Mouse (Mus musculus): ENCODE measurements around the gene Ccdc28a. TPM values are rescaled to one million over a fixed set of nuclear protein-coding genes. Genes with fewer than 3 reads are reported as not detected.
A peak's percentile ranks its signal among the peaks of the same experiment; 100 is the strongest.

Gene Ccdc28a
- total and polyA plus RNA-seq, 2 experiments = 20.9 to 21.7 TPM

DNA sequence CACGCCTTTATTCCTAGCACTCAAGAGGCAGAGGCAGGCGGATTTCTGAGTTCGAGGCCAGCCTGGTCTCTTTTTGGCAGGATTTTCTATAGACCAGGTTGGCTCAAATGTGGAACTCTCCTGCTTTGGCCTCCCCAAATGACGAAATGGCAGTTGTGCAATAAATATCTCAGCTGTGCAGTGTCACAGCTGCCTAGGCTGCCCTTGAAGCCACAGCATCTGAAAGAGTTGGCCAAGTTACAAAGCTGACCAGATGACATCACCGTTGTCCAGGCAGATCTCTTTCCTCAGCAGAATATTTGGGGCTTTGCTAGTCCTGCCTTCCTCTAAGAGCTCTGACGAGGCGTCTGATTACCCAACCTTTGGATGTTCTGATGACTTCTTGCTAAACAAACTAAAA lies 2.4 kb upstream of the Ccdc28a start:
- DNase-seq (ENCODE audit: extremely low read depth, low read depth, low spot score) = peak; percentile 68
- TF ChIP-seq POLR2A (IDR thresholded peaks at IDR 0.05; ENCODE audit: extremely low read depth, insufficient read depth, low read length) (no peak), CTCF (IDR thresholded peaks at IDR 0.05; ENCODE audit: low read depth, low read length) (no peak)
- Histone ChIP-seq H3K4me1 (ENCODE audit: control insufficient read depth, insufficient read depth, low read length) (peaks cover 3% of the 10 kb centered on the region; the same call in 1 of the 2 replicates), H3K27ac (replicated peaks; ENCODE audit: insufficient read depth, low read depth, low read length) (no peak overlapping the region), H3K79me2 (ENCODE audit: control insufficient read depth, insufficient read depth, low read length) (no peaks in the 10 kb centered on the region), H3K9ac (ENCODE audit: low read depth, low read length) (no peak overlapping the region), H3K36me3 (ENCODE audit: control insufficient read depth, insufficient read depth, low read length) (no peaks in the 10 kb centered on the region), H3K27me3 (ENCODE audit: control insufficient read depth, insufficient read depth, low read length) (no peaks in the 10 kb centered on the region), H3K4me3 (ENCODE audit: insufficient read depth, low read depth, low read length) (no peak overlapping the region)
- 48% methylated on average over 7 of the region's 7 CpGs for WGBS

DNA sequence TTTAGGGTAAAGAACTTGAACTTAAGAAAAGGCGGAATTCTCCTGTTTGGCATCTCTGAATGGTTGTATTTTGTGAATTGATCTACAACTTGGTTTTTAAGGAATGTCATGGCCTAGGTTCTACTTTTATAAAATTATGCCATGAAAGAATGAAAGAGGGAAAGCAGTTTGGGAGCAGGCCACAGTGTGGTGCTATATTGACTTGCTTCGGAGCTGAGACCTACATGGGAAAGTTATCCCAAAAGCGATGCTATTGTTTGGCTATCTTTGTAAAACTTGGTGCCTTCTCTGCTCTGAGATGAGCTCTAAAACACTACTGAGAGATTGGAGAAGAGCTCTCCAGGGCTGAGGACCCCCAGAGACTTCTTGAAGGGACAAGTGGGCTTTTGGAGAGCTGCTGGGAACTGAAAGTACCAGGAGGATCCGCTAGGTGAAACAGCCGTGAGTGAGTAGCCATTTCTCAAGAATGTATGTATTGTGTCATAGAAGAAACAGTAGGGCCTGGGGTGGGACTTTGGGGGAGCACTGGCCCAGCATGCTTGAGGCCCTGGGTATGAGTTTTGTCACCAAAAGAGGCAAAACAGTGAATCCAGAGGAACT lies 1.6 kb upstream of the Ccdc28a start:
- DNase-seq (ENCODE audit: extremely low read depth, low read depth, low spot score) = no peak
- H3K36me3 ChIP-seq (ENCODE audit: control insufficient read depth, insufficient read depth, low read length) = no peaks in the 10 kb centered on the region
- no peaks in the 10 kb centered on the region for H3K27me3 ChIP-seq (ENCODE audit: control insufficient read depth, insufficient read depth, low read length)
- H3K4me3 ChIP-seq (ENCODE audit: insufficient read depth, low read depth, low read length) = no peak overlapping the region
- H3K27ac ChIP-seq (replicated peaks; ENCODE audit: insufficient read depth, low read depth, low read length) = no peak overlapping the region
- no peak overlapping the region for H3K9ac ChIP-seq (ENCODE audit: low read depth, low read length)
- 79% methylated on average over 5 of the region's 5 CpGs for WGBS
- TF ChIP-seq POLR2A (IDR thresholded peaks at IDR 0.05; ENCODE audit: extremely low read depth, insufficient read depth, low read length) (no peak), CTCF (IDR thresholded peaks at IDR 0.05; ENCODE audit: low read depth, low read length) (no peak)
- H3K4me1 ChIP-seq (ENCODE audit: control insufficient read depth, insufficient read depth, low read length) = peaks cover 3% of the 10 kb centered on the region; the same call in 1 of the 2 replicates
- H3K79me2 ChIP-seq (ENCODE audit: control insufficient read depth, insufficient read depth, low read length) = no peaks in the 10 kb centered on the region

DNA sequence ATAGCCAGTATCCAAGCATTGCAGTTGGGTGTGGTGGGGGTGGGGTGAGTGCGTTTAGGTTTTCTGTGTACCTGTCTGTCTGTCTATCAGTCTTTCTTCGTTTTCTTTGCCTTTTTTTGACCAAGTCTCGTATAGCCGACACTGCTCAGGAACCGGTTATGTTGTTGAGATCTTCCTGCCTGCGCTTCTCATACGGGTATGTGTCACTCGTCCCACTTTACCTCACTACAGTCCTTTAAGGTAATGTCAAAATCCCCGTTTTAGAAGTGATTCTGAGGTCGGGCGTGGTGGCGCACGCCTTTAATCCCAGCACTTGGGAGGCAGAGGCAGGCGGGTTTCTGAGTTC lies 577 bp upstream of the Ccdc28a start:
- H3K4me3 ChIP-seq (ENCODE audit: insufficient read depth, low read depth, low read length) = peak overlapping the region; percentile 84; the same call in 1 of the 2 replicates
- WGBS = 16% methylated on average over 14 of the region's 14 CpGs
- no peak for DNase-seq (ENCODE audit: extremely low read depth, low read depth, low spot score)
- H3K27ac ChIP-seq (replicated peaks; ENCODE audit: insufficient read depth, low read depth, low read length) = no peak overlapping the region
- H3K36me3 ChIP-seq (ENCODE audit: control insufficient read depth, insufficient read depth, low read length) = no peaks in the 10 kb centered on the region
- H3K9ac ChIP-seq (ENCODE audit: low read depth, low read length) = no peak overlapping the region
- H3K27me3 ChIP-seq (ENCODE audit: control insufficient read depth, insufficient read depth, low read length) = no peaks in the 10 kb centered on the region
- peaks cover 3% of the 10 kb centered on the region; the same call in 1 of the 2 replicates for H3K4me1 ChIP-seq (ENCODE audit: control insufficient read depth, insufficient read depth, low read length)
- no peaks in the 10 kb centered on the region for H3K79me2 ChIP-seq (ENCODE audit: control insufficient read depth, insufficient read depth, low read length)
- TF ChIP-seq CTCF (IDR thresholded peaks at IDR 0.05; ENCODE audit: low read depth, low read length) = no peak
- TF ChIP-seq POLR2A (IDR thresholded peaks at IDR 0.05; ENCODE audit: extremely low read depth, insufficient read depth, low read length) = no peak

DNA sequence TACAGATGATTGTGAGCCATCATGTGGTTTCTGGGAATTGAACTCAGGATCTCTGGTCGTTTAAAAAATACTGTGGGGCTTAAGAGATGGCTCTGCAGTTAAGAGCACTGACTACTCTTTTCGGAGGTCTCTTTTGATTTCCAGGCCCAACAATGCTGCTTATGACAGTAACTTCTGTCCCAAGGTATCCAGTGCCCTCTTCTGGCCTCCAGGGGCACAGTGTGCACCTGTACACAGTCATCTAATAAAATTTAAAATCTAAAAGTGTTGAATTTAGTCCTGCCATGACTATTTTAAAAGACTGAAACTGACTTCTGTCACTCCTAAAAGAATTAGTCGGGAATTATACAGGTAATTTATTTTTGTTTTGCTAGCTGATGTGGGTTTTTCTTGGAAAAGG lies 907 bp downstream of the Ccdc28a start:
- peaks cover 3% of the 10 kb centered on the region; the same call in 1 of the 2 replicates for H3K4me1 ChIP-seq (ENCODE audit: control insufficient read depth, insufficient read depth, low read length)
- H3K27ac ChIP-seq (replicated peaks; ENCODE audit: insufficient read depth, low read depth, low read length) = no peak overlapping the region
- no peaks in the 10 kb centered on the region for H3K36me3 ChIP-seq (ENCODE audit: control insufficient read depth, insufficient read depth, low read length)
- no peaks in the 10 kb centered on the region for H3K79me2 ChIP-seq (ENCODE audit: control insufficient read depth, insufficient read depth, low read length)
- DNase-seq (ENCODE audit: extremely low read depth, low read depth, low spot score) = no peak
- TF ChIP-seq POLR2A (IDR thresholded peaks at IDR 0.05; ENCODE audit: extremely low read depth, insufficient read depth, low read length) = no peak
- TF ChIP-seq CTCF (IDR thresholded peaks at IDR 0.05; ENCODE audit: low read depth, low read length) = no peak
- WGBS = 54% methylated on average over 3 of the region's 3 CpGs
- no peak overlapping the region for H3K4me3 ChIP-seq (ENCODE audit: insufficient read depth, low read depth, low read length)
- no peaks in the 10 kb centered on the region for H3K27me3 ChIP-seq (ENCODE audit: control insufficient read depth, insufficient read depth, low read length)
- no peak overlapping the region for H3K9ac ChIP-seq (ENCODE audit: low read depth, low read length)

GRCm38 (mm10) chr10:18224386-18224785 lies 10.4 kb downstream of the Ccdc28a start:
- no peaks in the 10 kb centered on the region for H3K79me2 ChIP-seq (ENCODE audit: control insufficient read depth, insufficient read depth, low read length)
- no peak overlapping the region for H3K9ac ChIP-seq (ENCODE audit: low read depth, low read length)
- no peaks in the 10 kb centered on the region for H3K27me3 ChIP-seq (ENCODE audit: control insufficient read depth, insufficient read depth, low read length)
- H3K36me3 ChIP-seq (ENCODE audit: control insufficient read depth, insufficient read depth, low read length) = peaks cover 12% of the 10 kb centered on the region
- H3K4me1 ChIP-seq (ENCODE audit: control insufficient read depth, insufficient read depth, low read length) = no peaks in the 10 kb centered on the region
- no peak overlapping the region for H3K27ac ChIP-seq (replicated peaks; ENCODE audit: insufficient read depth, low read depth, low read length)
- no peak for DNase-seq (ENCODE audit: extremely low read depth, low read depth, low spot score)
- TF ChIP-seq POLR2A (IDR thresholded peaks at IDR 0.05; ENCODE audit: extremely low read depth, insufficient read depth, low read length) (no peak), CTCF (IDR thresholded peaks at IDR 0.05; ENCODE audit: low read depth, low read length) (no peak)
- WGBS = 95% methylated on average over 3 of the region's 3 CpGs
- no peak overlapping the region for H3K4me3 ChIP-seq (ENCODE audit: insufficient read depth, low read depth, low read length)

- H3K79me2 ChIP-seq (ENCODE audit: control insufficient read depth, insufficient read depth, low read length) = no peaks in the 10 kb centered on the region
- 88% methylated on average over 10 of the region's 10 CpGs for WGBS
- H3K4me3 ChIP-seq (ENCODE audit: insufficient read depth, low read depth, low read length) = no peak overlapping the region
- DNase-seq (ENCODE audit: extremely low read depth, low read depth, low spot score) = no peak
- no peaks in the 10 kb centered on the region for H3K4me1 ChIP-seq (ENCODE audit: control insufficient read depth, insufficient read depth, low read length)
- no peak overlapping the region for H3K9ac ChIP-seq (ENCODE audit: low read depth, low read length)
- peaks cover 22% of the 10 kb centered on the region for H3K36me3 ChIP-seq (ENCODE audit: control insufficient read depth, insufficient read depth, low read length)
- no peak overlapping the region for H3K27ac ChIP-seq (replicated peaks; ENCODE audit: insufficient read depth, low read depth, low read length)
- no peaks in the 10 kb centered on the region for H3K27me3 ChIP-seq (ENCODE audit: control insufficient read depth, insufficient read depth, low read length)
- no peak for TF ChIP-seq CTCF (IDR thresholded peaks at IDR 0.05; ENCODE audit: low read depth, low read length)
- TF ChIP-seq POLR2A (IDR thresholded peaks at IDR 0.05; ENCODE audit: extremely low read depth, insufficient read depth, low read length) = no peak
These were observed 15.4 kb downstream of the Ccdc28a start for GRCm38 (mm10) chr10:18219351-18219750.

All from liver, adult 2 months (tissue).